Mouse (Mus musculus): ENCODE data around the gene Gclm.

The Gclm gene

GRCm38 (mm10) chr3:122292300-122293222 is 47.2 kb downstream of the Gclm start:
- peak; percentile 94 for DNase-seq (ENCODE audit: low spot score)

GRCm38 (mm10) chr3:122293223-122293953 is 48.0 kb downstream of the Gclm start:
- no peak for DNase-seq (ENCODE audit: low spot score)

- peak; percentile 96 for DNase-seq (ENCODE audit: low spot score)
These were observed 48.8 kb downstream of the Gclm start, which contains the start of gene Bcar3 for GRCm38 (mm10) chr3:122293954-122294850. TSS of gene Bcar3 (plus strand) at chr3:122294136.

DNA sequence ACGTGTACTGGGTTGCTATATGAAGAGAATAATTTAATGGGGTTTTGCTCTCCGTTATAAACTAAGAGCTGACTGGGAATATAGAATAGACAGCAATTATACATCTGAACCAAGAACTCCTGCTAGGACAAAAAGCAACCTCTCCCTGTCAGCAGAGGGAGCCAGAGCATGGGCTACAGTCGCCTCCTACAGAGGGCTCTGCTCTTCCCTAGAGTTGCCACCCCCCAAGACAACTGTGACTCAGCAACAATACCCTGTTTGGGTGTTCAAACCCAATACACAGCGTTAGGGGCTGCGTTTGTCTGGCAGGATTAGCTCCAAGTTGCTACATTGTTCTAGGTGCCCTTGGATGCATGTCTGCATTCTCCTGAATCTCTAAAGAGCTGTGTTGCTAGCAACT is 50.2 kb downstream of the Gclm start:
- peak; percentile 63 for DNase-seq (ENCODE audit: low spot score)

DNA sequence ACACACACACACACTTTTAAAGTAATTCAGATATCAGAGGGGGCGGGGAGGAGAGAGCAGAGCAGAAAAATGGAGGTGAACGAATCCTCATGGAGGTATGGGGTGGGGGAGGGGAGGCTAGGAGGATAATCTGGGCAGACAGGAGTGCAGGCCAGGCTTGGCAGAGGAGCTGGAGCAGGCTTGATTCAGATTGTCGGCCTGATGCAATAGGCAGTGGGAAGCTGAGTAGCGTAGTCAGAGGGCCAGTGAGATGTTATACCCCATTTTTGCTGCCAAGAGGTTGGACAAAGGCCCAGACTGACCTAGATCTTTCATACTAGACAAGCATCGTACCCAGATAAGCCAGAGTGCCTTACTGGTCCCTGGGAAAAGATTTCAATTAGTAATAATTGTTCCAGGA is 51.6 kb downstream of the Gclm start:
- DNase-seq (ENCODE audit: low spot score): no peak

- DNase-seq (ENCODE audit: low spot score): peak; percentile 77
These were observed 55.9 kb downstream of the Gclm start for GRCm38 (mm10) chr3:122300983-122301919.

DNA sequence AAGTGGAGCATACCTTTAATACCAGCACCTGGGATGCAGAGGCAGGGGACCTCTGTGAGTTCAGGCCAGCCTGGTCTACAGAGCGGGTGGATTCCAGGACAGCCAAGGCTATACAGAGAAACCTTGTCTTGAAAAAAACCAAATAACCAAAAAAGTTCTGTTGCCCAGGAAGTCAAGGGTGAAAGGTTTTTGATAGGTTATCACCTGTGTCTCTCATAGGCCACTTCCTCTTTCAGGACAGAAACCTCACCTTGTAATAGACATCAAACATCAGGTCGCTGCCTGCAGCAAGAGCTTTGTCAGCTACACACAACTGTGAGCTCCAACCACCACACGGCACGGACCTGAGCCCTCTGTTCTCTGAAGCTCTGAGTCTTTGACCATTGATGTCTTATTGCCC is 59.2 kb downstream of the Gclm start:
- DNase-seq (ENCODE audit: low spot score): no peak

DNA sequence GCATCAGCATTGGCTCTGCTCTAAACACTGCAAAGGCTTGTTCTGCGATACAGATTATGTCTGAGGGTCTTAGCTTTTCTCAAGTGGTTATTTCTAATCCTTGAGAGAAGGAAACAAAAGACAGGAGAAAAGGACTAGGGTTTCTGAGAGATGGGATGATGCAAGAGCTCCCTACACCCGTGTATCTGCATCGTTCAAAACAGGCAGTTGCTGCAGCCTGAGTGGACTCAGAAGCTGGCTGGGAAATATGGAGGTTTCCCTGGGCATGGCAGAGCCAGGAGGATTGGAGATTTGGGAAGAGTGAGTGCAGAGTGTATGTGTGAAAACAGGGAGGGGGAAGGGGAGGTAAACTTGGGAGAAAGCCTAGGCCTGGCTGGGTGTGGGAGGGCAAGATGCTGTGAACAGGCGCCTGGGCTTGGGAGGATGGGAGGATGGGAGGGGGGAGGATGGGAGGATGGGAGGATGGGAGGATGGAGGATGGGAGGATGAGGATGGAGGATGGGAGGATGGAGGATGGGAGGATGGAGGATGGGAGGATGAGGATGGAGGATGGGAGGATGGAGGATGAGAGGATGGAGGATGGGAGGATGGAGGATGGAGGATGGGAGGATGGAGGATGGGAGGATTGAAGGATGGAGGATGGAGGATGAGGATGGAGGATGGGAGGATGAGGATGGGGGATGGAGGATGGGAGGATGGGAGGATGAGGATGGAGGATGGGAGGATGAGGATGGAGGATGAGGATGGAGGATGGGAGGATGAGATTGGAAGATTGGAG is 62.7 kb downstream of the Gclm start:
- no peak for DNase-seq (ENCODE audit: low spot score)

- no peak for DNase-seq (ENCODE audit: low spot score)
These were observed 63.6 kb downstream of the Gclm start for GRCm38 (mm10) chr3:122308981-122309380.

DNA sequence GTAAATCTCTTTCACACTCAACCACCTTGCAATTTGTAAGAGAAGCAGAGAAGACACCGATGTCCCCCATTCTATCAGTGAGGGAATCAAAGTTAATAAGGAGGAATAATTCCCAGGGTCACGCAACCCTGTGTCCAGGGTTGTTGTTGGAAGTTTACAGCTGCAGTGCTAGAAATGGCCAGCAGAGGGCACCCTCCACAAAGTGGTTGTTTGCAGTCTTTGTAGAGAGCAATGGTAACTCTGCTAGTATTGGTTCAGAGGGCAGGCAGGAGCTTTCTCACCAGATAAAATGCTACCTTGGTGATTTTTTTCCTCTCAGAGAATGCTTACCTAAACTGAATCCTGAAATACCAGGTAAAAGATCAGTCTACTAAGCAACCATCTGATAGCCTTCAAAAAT is 66.7 kb downstream of the Gclm start:
- peak; percentile 86 for DNase-seq (ENCODE audit: low spot score)

DNA sequence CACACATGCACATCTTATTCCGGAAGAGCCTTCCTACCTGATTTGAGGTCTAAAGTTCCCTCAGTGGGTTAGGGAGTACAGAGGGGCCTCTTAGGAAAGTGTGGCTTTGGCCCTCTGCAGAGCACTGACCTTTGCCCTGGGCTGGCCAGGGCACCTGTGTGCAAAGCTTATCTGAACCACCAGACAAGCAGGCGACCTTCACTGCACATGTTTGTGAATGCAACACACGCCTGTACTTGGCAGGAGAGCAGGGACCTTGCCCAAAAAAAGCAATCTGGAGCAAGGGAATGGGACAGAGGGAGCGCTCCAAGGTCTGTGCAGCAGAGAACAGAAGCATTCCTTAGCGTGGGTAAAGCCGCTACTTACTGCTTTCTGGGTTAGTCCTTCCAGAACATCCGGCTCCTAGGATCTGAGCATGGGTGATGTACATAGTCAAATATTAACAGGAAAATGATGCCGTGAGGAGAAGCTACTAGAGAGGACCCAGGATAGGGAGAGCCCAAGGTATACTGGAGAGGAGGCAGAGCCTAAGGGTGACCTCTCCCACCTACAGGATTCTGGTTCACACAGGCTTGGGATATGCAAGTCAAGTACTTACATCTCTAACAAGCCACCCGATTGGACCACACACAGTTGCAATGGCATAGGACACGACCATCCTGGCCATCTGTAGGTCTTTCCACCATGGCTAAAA is 67.7 kb downstream of the Gclm start:
- no peak for DNase-seq (ENCODE audit: low spot score)

DNA sequence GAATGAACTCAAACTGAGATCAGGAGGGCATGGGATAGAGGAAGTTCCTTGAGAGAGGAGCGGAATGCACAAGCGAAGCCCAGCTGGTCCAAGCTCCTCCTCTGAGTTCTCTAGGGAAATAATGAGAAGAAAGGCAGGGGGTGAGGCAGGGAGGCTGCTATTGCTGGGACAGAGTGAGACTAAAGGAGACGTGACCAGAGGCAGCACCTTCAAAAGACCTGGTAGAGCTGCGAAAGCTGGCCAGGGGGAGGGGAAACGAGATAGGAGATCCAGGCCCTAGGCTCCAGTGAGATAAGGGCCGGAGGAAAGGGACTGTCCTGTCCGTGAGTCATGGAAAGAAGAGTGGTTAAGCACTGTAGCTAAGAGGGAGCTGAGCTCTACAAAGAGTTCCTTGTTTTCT is 68.6 kb downstream of the Gclm start:
- DNase-seq (ENCODE audit: low spot score): no peak

DNA sequence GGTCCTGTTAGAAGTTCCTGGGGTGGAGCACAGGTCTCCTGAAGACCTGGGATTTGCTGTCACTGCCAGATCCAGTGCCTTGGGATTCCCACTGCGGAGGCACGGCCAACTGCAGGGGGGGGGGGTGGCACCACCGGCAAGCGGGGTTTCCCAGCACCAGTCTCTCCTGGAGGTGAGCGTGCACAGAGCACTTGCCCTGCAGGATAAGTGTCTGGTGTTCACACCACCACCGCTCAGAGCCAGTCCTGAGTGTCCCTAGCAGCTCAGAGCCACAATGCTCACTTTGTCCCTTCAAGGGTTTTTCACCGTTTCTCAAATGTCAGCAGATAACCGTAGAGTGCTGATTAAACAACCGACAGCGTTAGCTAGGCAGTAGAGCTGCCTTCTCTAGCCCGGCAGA is 71.3 kb downstream of the Gclm start:
- DNase-seq (ENCODE audit: low spot score): no peak

DNA sequence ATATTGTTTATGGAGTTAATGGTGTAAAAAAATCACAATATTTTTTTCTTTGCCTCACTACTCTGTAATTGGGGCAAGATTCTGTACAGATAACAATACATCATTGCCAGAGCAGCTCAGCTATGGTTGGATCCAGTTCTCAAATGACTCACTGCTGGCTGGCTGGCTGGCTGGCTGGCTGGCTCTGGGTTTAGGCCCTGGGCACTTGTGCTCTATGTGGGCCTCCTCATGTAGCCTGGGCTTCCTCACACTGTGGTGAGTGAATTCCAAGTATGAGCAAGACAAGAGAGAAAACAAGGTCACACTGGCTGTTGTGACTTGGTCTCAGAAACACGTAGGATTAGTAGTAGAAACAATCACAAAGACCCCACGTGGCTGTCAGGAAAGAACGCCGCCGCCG is 72.0 kb downstream of the Gclm start:
- no peak for DNase-seq (ENCODE audit: low spot score)

Data from layer of hippocampus, adult 11-12 months (tissue).